In the genomic region with DNA sequence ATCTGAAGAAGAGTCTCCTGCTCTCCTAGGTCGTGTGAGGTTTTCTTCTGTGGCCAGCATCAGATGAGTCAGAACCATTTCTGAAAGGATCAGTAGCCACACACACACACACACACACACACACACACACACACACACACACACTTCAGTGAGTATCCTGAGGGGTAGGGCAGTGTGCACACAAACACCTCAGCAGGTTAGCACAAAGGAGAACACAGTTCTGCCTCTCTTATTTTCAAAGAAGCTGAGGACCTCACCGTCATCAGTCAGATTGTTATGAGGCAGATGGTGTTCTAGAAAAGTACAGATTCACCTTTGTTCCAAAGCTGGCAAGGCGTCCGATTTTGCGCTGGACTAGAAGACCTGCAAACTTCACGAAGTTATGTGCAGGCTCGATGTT, we compare ENCODE assay signal across 27 mouse cellular contexts. TPM values are rescaled to one million over a fixed set of nuclear protein-coding genes. Genes with fewer than 3 reads are reported as not detected.
A peak's percentile ranks its signal among the peaks of the same experiment; 100 is the strongest.
DNase-seq lines count a peak whose midpoint lies in the region; ATAC-seq and TF ChIP-seq lines count a peak whose summit lies in the region.
"Had no signal": no experiment of that assay in that cellular context is flagged by ENCODE, and none has a peak within 500 bp of the region (broad histone marks: within the 10 kb centered on the region; RNA-seq: fewer than 3 reads in every experiment).

No protein-coding gene starts in this region.

- peak overlapping the region; percentile 48; the same call in 1 of the 2 replicates for H3K27ac ChIP-seq in hindbrain, embryonic 13.5 days
- no peak overlapping the region for H3K27ac ChIP-seq in hindbrain, embryonic 11.5 days (ENCODE audit: low read depth, low read length)
- no peak overlapping the region; the same call in 1 of the 2 replicates for H3K27ac ChIP-seq in midbrain, postnatal 0 days (ENCODE audit: low read depth, low read length)
- H3K27ac ChIP-seq in midbrain, embryonic 11.5 days (ENCODE audit: low read depth, low read length): no peak overlapping the region
- peak overlapping the region; percentile 64 for H3K27ac ChIP-seq in neural tube, embryonic 13.5 days (replicated peaks)
- H3K27ac ChIP-seq: embryonic facial prominence, embryonic 12.5 days; embryonic facial prominence, embryonic 15.5 days; heart, embryonic 10.5 days; heart, embryonic 13.5 days had no signal

- 56% methylated on average over 7 of the region's 7 CpGs for WGBS in hindbrain, embryonic 13.5 days
- 76% methylated on average over 7 of the region's 7 CpGs for WGBS in hindbrain, embryonic 11.5 days
- 87% methylated on average over 7 of the region's 7 CpGs for WGBS in midbrain, postnatal 0 days
- WGBS in midbrain, embryonic 11.5 days: 94% methylated on average over 7 of the region's 7 CpGs
- 33% methylated on average over 7 of the region's 7 CpGs for WGBS in neural tube, embryonic 13.5 days

- no peaks in the 10 kb centered on the region for H3K4me1 ChIP-seq in hindbrain, embryonic 13.5 days (replicated peaks)
- no peaks in the 10 kb centered on the region for H3K4me1 ChIP-seq in hindbrain, embryonic 11.5 days (replicated peaks; ENCODE audit: control insufficient read depth, insufficient read depth, low read length)
- no peaks in the 10 kb centered on the region for H3K4me1 ChIP-seq in midbrain, postnatal 0 days (ENCODE audit: insufficient read depth, low read length)
- no peaks in the 10 kb centered on the region for H3K4me1 ChIP-seq in midbrain, embryonic 11.5 days (ENCODE audit: control insufficient read depth, insufficient read depth, low read length)
- H3K4me1 ChIP-seq in neural tube, embryonic 13.5 days (replicated peaks): peaks cover 13% of the 10 kb centered on the region; the same call in 1 of the 2 replicates
- H3K4me1 ChIP-seq: embryonic facial prominence, embryonic 12.5 days; embryonic facial prominence, embryonic 15.5 days; heart, embryonic 10.5 days; heart, embryonic 13.5 days had no signal

- DNase-seq in hindbrain, embryonic 11.5 days (ENCODE audit: low spot score): no peak
- DNase-seq in midbrain, postnatal 0 days (ENCODE audit: low spot score): peak; percentile 21
- DNase-seq in midbrain, embryonic 11.5 days (ENCODE audit: low spot score, missing footprints): no peak
- no peak for DNase-seq in adrenal gland, postnatal 36 days
- no peak for DNase-seq in heart, adult 8-10 months (ENCODE audit: low spot score)
- DNase-seq: adrenal gland, postnatal 10 days; B cell, adult 2 months; cerebellum, adult 11 months; cerebellum, adult 2 months; cerebellum, adult 9-11 months; cerebellum, postnatal 25 days; forebrain, postnatal 0 days; gastrocnemius, postnatal 25 days; heart, adult 18-20 months; heart, postnatal 14 days; heart, postnatal 4 days had no signal

- no peak overlapping the region for H3K9ac ChIP-seq in hindbrain, embryonic 13.5 days
- no peak overlapping the region for H3K9ac ChIP-seq in hindbrain, embryonic 11.5 days (ENCODE audit: low read depth, low read length)
- no peak overlapping the region for H3K9ac ChIP-seq in midbrain, postnatal 0 days (replicated peaks; ENCODE audit: low read length, poor library complexity, severe bottlenecking)
- no peak overlapping the region for H3K9ac ChIP-seq in midbrain, embryonic 11.5 days (ENCODE audit: low read length)
- H3K9ac ChIP-seq in neural tube, embryonic 13.5 days: no peak overlapping the region
- H3K9ac ChIP-seq: embryonic facial prominence, embryonic 12.5 days; embryonic facial prominence, embryonic 15.5 days; forebrain, postnatal 0 days; heart, embryonic 13.5 days had no signal

- no peak for ATAC-seq in hindbrain, embryonic 13.5 days (ENCODE audit: low FRiP score)
- ATAC-seq in hindbrain, embryonic 11.5 days (ENCODE audit: low FRiP score): no peak
- ATAC-seq in midbrain, postnatal 0 days (ENCODE audit: low FRiP score): no peak
- ATAC-seq in midbrain, embryonic 11.5 days (ENCODE audit: low FRiP score): no peak
- peak; percentile 61 for ATAC-seq in neural tube, embryonic 13.5 days (ENCODE audit: low read depth)
- ATAC-seq: forebrain, embryonic 14.5 days; forebrain, postnatal 0 days; inflammation-experienced regulatory T-cells, adult 6 months; Patski had no signal

- H3K4me2 ChIP-seq in hindbrain, embryonic 13.5 days: no peak overlapping the region
- no peak overlapping the region for H3K4me2 ChIP-seq in hindbrain, embryonic 11.5 days (replicated peaks; ENCODE audit: low read depth, low read length)
- no peak overlapping the region for H3K4me2 ChIP-seq in midbrain, postnatal 0 days (ENCODE audit: low read depth, low read length, poor library complexity, severe bottlenecking)
- H3K4me2 ChIP-seq in midbrain, embryonic 11.5 days: no peak overlapping the region
- no peak overlapping the region for H3K4me2 ChIP-seq in neural tube, embryonic 13.5 days
- H3K4me2 ChIP-seq: embryonic facial prominence, embryonic 12.5 days; embryonic facial prominence, embryonic 15.5 days; heart, embryonic 13.5 days had no signal

- H3K9me3 ChIP-seq in hindbrain, embryonic 13.5 days: no peaks in the 10 kb centered on the region
- H3K9me3 ChIP-seq in hindbrain, embryonic 11.5 days (ENCODE audit: control insufficient read depth, low read length): no peaks in the 10 kb centered on the region
- H3K9me3 ChIP-seq in midbrain, postnatal 0 days (ENCODE audit: low read length): no peaks in the 10 kb centered on the region
- no peaks in the 10 kb centered on the region for H3K9me3 ChIP-seq in midbrain, embryonic 11.5 days (ENCODE audit: control insufficient read depth, low read length)
- H3K9me3 ChIP-seq in neural tube, embryonic 13.5 days: no peaks in the 10 kb centered on the region
- H3K9me3 ChIP-seq: embryonic facial prominence, embryonic 12.5 days; embryonic facial prominence, embryonic 15.5 days; G1E; heart, embryonic 10.5 days; heart, embryonic 13.5 days had no signal

- no peak overlapping the region for H3K4me3 ChIP-seq in hindbrain, embryonic 13.5 days
- H3K4me3 ChIP-seq in hindbrain, embryonic 11.5 days (ENCODE audit: low read depth, low read length): no peak overlapping the region
- H3K4me3 ChIP-seq in midbrain, postnatal 0 days (ENCODE audit: low read depth, low read length): no peak overlapping the region
- no peak overlapping the region for H3K4me3 ChIP-seq in midbrain, embryonic 11.5 days (ENCODE audit: low read depth, low read length)
- H3K4me3 ChIP-seq in neural tube, embryonic 13.5 days: no peak overlapping the region
- H3K4me3 ChIP-seq: embryonic facial prominence, embryonic 12.5 days; embryonic facial prominence, embryonic 15.5 days; heart, embryonic 10.5 days; heart, embryonic 13.5 days had no signal

- H3K36me3 ChIP-seq in hindbrain, embryonic 13.5 days: peaks cover 27% of the 10 kb centered on the region
- no peaks in the 10 kb centered on the region for H3K36me3 ChIP-seq in hindbrain, embryonic 11.5 days (ENCODE audit: control insufficient read depth, insufficient read depth, low read length)
- peaks cover 13% of the 10 kb centered on the region for H3K36me3 ChIP-seq in midbrain, postnatal 0 days (ENCODE audit: insufficient read depth, low read length)
- H3K36me3 ChIP-seq in midbrain, embryonic 11.5 days (ENCODE audit: control insufficient read depth, insufficient read depth, low read length): no peaks in the 10 kb centered on the region; the same call in 1 of the 2 replicates
- H3K36me3 ChIP-seq in neural tube, embryonic 13.5 days: peaks cover 30% of the 10 kb centered on the region

- H3K27me3 ChIP-seq in hindbrain, embryonic 13.5 days: no peaks in the 10 kb centered on the region
- H3K27me3 ChIP-seq in hindbrain, embryonic 11.5 days (ENCODE audit: control insufficient read depth, insufficient read depth, low read length): no peaks in the 10 kb centered on the region
- no peaks in the 10 kb centered on the region for H3K27me3 ChIP-seq in midbrain, postnatal 0 days (ENCODE audit: insufficient read depth, low read length)
- no peaks in the 10 kb centered on the region for H3K27me3 ChIP-seq in midbrain, embryonic 11.5 days (ENCODE audit: control insufficient read depth, insufficient read depth, low read length)
- no peaks in the 10 kb centered on the region for H3K27me3 ChIP-seq in neural tube, embryonic 13.5 days
- H3K27me3 ChIP-seq: CH12.LX; embryonic facial prominence, embryonic 12.5 days; embryonic facial prominence, embryonic 15.5 days; heart, embryonic 13.5 days; Patski had no signal

- no peak for TF ChIP-seq CTCF in midbrain, postnatal 0 days (IDR thresholded peaks at IDR 0.05)

RNA-seq across cellular contexts. Expression of a gene that starts 22.8 kb away (rescaled TPM):
- polyA plus RNA-seq in hindbrain, embryonic 13.5 days (2015; fragmentation: Nextera tagmentation; extraction: Ambion mirVana): 10.7 and 11.2 TPM in 2 replicates
- 15.1 and 15.3 TPM in 2 replicates for polyA plus RNA-seq in hindbrain, embryonic 11.5 days (2014; fragmentation: Nextera tagmentation; extraction: Ambion mirVana)
- 10.2 and 10.7 TPM in 2 replicates for total RNA-seq in midbrain, postnatal 0 days (2014; rRNA removed)
- polyA plus RNA-seq in midbrain, postnatal 0 days (2015; fragmentation: Nextera tagmentation; extraction: Ambion mirVana): 6.8 and 7.1 TPM in 2 replicates
- 17.7 and 17.8 TPM in 2 replicates for polyA plus RNA-seq in midbrain, embryonic 11.5 days (2014; fragmentation: Nextera tagmentation; extraction: Ambion mirVana)
- polyA plus RNA-seq in neural tube, embryonic 13.5 days (2015; fragmentation: Nextera tagmentation; extraction: Ambion mirVana): 11.2 and 11.5 TPM in 2 replicates
- 10 to 100 TPM; 26.6 to 28.4 TPM for total RNA-seq in adrenal gland, postnatal 36 days (2021)
- 10 to 100 TPM; 10.3 to 17.0 (median 12.6) TPM for total RNA-seq in heart, adult 8-10 months (2022)

Comparison
In these comparisons a context has a peak if more than half of its experiments do, and no peak if none do; other contexts are left out.
1. H3K27ac ChIP-seq: peak in hindbrain, embryonic 13.5 days (single experiment) and neural tube, embryonic 13.5 days (single experiment); none in hindbrain, embryonic 11.5 days (single experiment), midbrain, postnatal 0 days (single experiment) and midbrain, embryonic 11.5 days (single experiment).